Mouse (Mus musculus): ENCODE data around the gene Setd5. TPM values are rescaled to one million over a fixed set of nuclear protein-coding genes. Genes with fewer than 3 reads are reported as not detected.

The Setd5 gene
- total RNA-seq, 2 experiments from 2014 or later = 46.1 to 81.1 TPM

GRCm38 (mm10) chr6:113052972-113053371 is 24.2 kb upstream of the Setd5 start:
- no peak for ATAC-seq (ENCODE audit: poor library complexity, severe bottlenecking)

DNA sequence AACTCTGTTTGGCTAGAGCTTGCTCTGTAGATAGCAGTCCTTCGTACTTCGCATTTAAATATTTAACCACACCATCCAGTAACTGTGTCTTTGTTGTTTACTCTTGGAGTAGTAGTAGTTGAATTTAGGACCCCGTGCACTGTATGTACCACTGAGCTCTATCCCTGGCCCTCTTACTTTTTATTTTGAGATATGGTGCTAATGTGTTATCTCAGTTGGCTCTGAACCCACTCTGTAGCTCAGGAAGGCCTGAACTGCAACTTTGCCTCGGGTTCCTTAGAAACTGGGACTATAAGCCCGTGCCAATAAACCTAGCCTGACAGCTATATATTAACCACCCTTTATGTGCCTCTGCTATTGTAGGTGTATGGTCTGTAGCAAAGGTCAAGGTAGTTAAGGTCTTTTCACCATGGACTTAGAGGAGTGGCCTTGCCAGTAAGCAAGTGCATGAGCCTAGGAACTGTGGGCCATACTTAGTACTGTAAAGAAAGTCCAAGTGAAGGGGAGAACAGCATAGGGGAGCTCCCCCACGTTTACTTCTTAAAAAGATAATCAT is 22.5 kb upstream of the Setd5 start:
- no peak for ATAC-seq (ENCODE audit: poor library complexity, severe bottlenecking)

- ATAC-seq (ENCODE audit: poor library complexity, severe bottlenecking) = peak; percentile 75
These were observed 16.1 kb upstream of the Setd5 start for GRCm38 (mm10) chr6:113060892-113061563.

- ATAC-seq (ENCODE audit: poor library complexity, severe bottlenecking) = no peak
These were observed 14.9 kb upstream of the Setd5 start for GRCm38 (mm10) chr6:113062253-113062652.

- ATAC-seq (ENCODE audit: poor library complexity, severe bottlenecking) = no peak
These were observed 13.8 kb upstream of the Setd5 start for GRCm38 (mm10) chr6:113063363-113063762.

DNA sequence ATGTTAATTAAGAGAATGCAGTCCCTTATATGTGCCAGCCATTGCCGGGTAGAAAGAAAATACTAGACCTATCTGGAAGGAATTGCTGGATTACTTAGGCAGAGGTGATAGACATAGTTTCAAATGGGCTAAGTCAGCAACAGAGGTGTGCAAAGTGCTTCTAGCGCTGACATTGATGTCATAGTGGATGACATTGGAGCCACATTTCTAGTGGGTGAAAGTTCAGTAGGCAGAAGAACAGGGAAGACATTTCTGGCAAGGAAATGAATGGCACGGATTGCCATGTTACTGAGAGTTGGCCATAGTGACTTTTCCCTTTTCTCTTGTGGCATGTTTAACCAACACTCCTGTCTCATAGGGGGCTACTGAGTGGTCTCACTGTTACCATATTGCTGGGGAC is 12.0 kb upstream of the Setd5 start:
- no peak for ATAC-seq (ENCODE audit: poor library complexity, severe bottlenecking)

DNA sequence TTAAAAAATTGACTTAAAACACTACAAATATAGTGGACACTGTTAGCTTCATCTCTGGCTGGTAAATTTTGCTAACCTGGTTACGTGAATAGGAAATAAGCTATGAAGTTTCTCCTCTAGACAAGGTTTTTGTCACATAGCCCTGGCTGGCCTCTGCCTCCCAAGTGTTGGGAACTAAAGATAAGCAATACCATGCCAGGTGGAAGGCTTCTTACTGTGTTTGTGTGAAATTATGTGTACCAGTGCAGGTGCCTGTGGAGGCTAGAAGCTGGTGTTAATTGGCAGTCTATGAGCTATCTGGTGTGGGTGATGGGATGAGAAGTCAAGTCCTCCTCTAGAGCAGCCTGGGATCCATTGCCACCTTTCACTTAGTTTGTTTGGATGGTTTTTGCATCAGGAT is 8.0 kb upstream of the Setd5 start:
- ATAC-seq (ENCODE audit: poor library complexity, severe bottlenecking) = no peak

- ATAC-seq (ENCODE audit: poor library complexity, severe bottlenecking) = no peak
These were observed 1.9 kb upstream of the Setd5 start for GRCm38 (mm10) chr6:113075261-113075660.

GRCm38 (mm10) chr6:113076012-113076685 is 1.0 kb upstream of the Setd5 start:
- peak; percentile 53 for ATAC-seq (ENCODE audit: poor library complexity, severe bottlenecking)

- no peak for ATAC-seq (ENCODE audit: poor library complexity, severe bottlenecking)
These were observed 435 bp downstream of the Setd5 start for GRCm38 (mm10) chr6:113077569-113078030.

GRCm38 (mm10) chr6:113078031-113078721 is 1.0 kb downstream of the Setd5 start:
- ATAC-seq (ENCODE audit: poor library complexity, severe bottlenecking) = 0 out of 2 replicates have a peak, but pooled peaks have one; percentile 13

- no peak for ATAC-seq (ENCODE audit: poor library complexity, severe bottlenecking)
These were observed 2.3 kb downstream of the Setd5 start for GRCm38 (mm10) chr6:113079492-113079891.

GRCm38 (mm10) chr6:113082229-113082628 is 5.1 kb downstream of the Setd5 start:
- ATAC-seq (ENCODE audit: poor library complexity, severe bottlenecking) = no peak

DNA sequence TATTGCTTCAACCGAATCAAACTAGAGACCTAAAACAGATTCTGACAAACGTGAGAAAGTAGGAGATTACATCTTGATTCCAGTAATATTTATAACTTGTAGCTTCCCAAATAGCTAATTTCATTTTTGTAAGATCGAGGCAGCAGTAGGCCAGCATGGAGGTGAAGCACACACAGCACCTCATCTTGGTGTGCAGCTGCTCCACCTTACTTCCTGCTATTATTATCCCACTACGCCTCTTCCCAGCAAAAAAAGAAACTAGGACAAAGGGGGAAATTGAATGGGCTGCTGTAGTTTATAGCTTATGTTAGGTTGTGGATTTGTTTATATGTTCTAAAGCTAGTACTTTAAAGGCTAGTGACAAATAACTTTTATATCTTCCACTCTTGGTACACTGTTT is 7.4 kb downstream of the Setd5 start:
- ATAC-seq (ENCODE audit: poor library complexity, severe bottlenecking) = no peak

DNA sequence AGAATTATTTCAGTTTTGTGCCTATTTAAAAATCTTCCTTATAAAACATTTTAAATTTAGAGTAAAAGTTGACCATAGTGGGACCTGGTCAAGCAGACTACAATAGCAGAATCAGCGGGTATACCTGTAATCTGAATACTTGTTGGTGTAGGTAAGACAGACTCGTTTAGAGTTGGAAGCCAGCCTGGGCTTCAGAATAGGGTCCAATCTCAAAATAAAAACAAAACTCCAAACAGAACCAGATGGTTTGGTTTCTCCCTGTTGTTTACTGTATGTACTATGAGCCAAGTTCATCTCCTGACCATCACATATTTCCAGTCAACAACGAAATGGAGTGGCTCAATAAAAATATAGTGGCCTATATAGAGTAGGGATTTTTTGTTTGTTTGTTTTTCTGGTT is 16.0 kb downstream of the Setd5 start:
- ATAC-seq (ENCODE audit: poor library complexity, severe bottlenecking) = no peak

- ATAC-seq (ENCODE audit: poor library complexity, severe bottlenecking) = no peak
These were observed 18.4 kb downstream of the Setd5 start for GRCm38 (mm10) chr6:113095547-113095946.

- ATAC-seq (ENCODE audit: poor library complexity, severe bottlenecking) = no peak
These were observed 20.5 kb downstream of the Setd5 start for GRCm38 (mm10) chr6:113097662-113098061.

DNA sequence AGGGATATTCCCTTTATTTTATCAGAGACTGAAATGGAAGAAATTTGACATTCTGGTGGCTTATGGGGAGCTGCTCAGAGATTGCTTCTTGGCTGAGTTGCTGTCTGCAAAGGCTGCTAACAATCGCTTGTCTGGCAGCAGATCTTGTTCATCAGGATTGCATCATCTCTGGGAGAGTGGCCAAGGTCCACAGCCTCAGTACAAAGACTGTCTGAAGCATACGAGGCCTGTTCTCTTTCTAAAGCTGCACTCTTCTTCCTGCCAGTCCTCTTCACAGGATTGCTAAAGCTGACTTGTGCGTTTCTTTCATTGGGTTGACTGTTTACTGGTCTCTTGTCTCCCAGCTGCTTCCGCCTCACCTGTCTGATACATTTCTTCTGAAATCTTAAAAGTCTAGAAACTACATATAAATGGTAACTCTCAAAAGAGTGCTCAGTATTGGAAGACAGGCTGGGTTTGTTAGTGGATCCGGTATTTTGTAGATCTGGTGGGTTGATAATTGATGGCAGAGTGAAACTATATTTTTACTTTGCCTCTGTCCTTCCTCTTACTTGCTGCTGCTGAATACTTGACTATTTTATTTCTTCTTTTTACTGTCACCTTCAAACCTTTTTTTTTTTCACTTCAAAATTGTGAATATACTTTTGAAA is 22.6 kb downstream of the Setd5 start:
- ATAC-seq (ENCODE audit: poor library complexity, severe bottlenecking) = peak; percentile 76

DNA sequence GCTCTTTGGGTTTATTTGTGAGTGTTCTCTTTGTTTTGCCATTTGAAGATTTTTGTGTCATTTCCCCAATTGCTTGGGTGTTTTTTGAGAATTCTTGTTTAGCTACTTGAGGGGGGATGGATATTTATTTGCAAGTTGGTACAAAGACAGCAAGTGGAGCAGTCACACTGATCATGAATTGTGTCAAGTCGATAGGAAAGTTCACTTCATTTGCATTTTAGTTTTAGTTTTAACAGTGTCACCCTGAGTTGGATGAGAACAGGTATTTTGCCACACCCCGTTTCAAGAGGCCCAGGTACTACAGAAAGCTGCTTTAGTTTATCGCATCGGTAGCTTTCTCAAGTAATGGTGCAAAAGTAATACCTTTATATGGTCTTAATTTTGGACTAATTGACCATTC is 25.4 kb downstream of the Setd5 start:
- no peak for ATAC-seq (ENCODE audit: poor library complexity, severe bottlenecking)

GRCm38 (mm10) chr6:113103765-113104164 is 26.6 kb downstream of the Setd5 start:
- ATAC-seq (ENCODE audit: poor library complexity, severe bottlenecking) = peak; percentile 86

GRCm38 (mm10) chr6:113109378-113109777 is 32.2 kb downstream of the Setd5 start:
- ATAC-seq (ENCODE audit: poor library complexity, severe bottlenecking) = no peak

Measured in megakaryocyte, adult 5-6 weeks (primary cell).